Mouse (Mus musculus) midbrain, embryonic 13.5 days (tissue): ENCODE data around the gene Aknad1. TPM values are rescaled to one million over a fixed set of nuclear protein-coding genes. Genes with fewer than 3 reads are reported as not detected.

Experiments used
- polyA plus RNA-seq: library from polyadenylated mRNA; unstranded; fragments of >200 nt; fragmentation: Nextera tagmentation; extraction: Ambion mirVana; gene quantifications from 2 replicates; pipeline ENCODE4 v1.2.1, GENCODE M21; 2015

The Aknad1 gene
- polyA plus RNA-seq, 1 experiment from 2014 or later, result not detected

Other genes with a start within 250 kb of the Aknad1 start
- 0.58 and 1.3 TPM in 2 replicates for gene 1700013F07Rik, start 205.5 kb upstream of the Aknad1 start, polyA plus RNA-seq
- 7.5 and 9.8 TPM in 2 replicates for gene 5330417C22Rik, start 203.1 kb upstream of the Aknad1 start, polyA plus RNA-seq
- gene Tmem167b, start 177.2 kb upstream of the Aknad1 start, polyA plus RNA-seq, result 66.4 and 67.6 TPM in 2 replicates
- 68.8 and 82.1 TPM in 2 replicates for gene Taf13, start 168.0 kb upstream of the Aknad1 start, polyA plus RNA-seq
- gene Wdr47, start 148.4 kb upstream of the Aknad1 start, polyA plus RNA-seq, result 95.9 and 98.5 TPM in 2 replicates
- 52.3 and 57.5 TPM in 2 replicates for gene Clcc1, start 85.7 kb upstream of the Aknad1 start, polyA plus RNA-seq
- gene Gpsm2, start 17.3 kb upstream of the Aknad1 start, polyA plus RNA-seq, result 40.1 and 40.7 TPM in 2 replicates
- gene Stxbp3, start 100.9 kb downstream of the Aknad1 start, polyA plus RNA-seq, result 16.0 and 16.1 TPM in 2 replicates
- not detected in 2 replicates for gene Fndc7, start 150.3 kb downstream of the Aknad1 start, polyA plus RNA-seq
- 67.1 and 72.2 TPM in 2 replicates for gene Prpf38b, start 172.1 kb downstream of the Aknad1 start, polyA plus RNA-seq
- 0.90 and 1.1 TPM in 2 replicates for gene Henmt1, start 200.2 kb downstream of the Aknad1 start, polyA plus RNA-seq
- gene Gm9857, start 200.8 kb downstream of the Aknad1 start, polyA plus RNA-seq, result 0.75 TPM in 1 of 2 replicates, not detected in the other